Mouse (Mus musculus) urinary bladder, postnatal 4 days (tissue): ENCODE results near the gene Ggct.
A peak's percentile ranks its signal among the peaks of the same experiment; 100 is the strongest.

Experiments used
- DNase-seq, 2 experiments: peaks; one replicate each; pipeline ENCODE4 v3.0.0; 2021 to 2022; ENCODE audit warnings: low spot score in 2 of 2

Ggct gene

DNA sequence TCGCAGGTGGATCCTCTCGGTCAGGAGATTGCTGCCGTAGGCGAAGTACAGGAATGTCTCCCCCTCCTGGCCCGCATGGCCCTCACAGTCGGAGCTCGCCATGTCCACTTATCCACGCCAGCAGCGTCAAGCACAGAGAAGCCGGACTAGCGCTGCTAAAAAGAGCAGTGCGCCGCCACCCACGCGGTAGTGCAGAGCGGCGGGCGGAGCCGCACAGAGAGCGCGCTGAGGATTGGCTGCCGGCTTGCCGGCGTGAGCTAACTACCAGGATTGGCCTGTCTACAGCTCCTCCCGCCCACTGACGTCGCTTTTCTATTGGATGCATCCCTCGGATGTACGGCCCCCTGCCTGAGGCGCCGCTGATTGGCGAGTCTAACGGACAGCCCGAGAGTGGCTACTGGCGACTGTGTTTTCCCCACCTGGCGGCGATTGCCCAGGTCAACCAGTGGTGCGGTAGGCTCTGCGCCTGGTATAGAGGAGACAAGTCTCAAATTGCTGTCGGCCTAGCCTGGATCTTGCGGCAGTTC lies at the start of gene Ggct:
Ggct (minus strand) TSS at position 217 of the 527 bp plus-strand sequence.
- peak; percentile 94 for DNase-seq

DNA sequence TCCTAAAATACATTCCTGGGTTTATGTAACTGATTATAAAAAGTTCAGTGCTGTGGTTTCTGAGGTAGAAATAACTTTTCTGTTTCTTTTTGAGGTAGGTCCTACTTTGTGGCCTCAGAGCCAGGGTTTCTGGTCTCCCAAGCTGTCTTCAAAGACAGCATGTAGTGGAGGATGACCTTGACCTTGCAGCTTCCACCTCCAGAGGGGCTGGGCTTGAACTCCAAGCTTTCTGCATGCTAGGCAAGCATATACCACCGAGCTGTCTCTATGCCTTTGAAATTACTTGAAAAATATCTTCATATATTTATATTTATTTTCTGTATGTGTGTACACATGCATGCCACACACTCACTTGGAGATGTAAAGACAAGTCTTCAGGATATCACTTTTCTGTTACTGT lies 47.3 kb upstream of the Ggct start:
- DNase-seq: no peak

DNA sequence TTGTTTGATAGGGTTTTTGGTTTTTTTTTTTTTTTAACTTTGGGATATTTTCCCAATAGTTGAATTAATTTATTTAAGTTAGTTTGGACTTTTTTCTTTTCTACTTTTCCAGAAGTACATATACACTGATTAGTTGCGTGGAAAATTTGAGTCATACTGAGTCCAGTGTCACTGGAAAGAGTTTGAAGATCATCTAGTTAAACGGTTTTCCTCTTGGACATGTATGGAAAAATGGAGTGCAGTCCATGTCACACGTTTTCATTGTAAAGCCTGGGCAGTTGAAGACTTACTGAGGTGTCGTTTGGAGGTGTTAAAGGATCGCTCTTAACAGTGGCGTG lies 46.7 kb upstream of the Ggct start:
- DNase-seq: no peak

DNA sequence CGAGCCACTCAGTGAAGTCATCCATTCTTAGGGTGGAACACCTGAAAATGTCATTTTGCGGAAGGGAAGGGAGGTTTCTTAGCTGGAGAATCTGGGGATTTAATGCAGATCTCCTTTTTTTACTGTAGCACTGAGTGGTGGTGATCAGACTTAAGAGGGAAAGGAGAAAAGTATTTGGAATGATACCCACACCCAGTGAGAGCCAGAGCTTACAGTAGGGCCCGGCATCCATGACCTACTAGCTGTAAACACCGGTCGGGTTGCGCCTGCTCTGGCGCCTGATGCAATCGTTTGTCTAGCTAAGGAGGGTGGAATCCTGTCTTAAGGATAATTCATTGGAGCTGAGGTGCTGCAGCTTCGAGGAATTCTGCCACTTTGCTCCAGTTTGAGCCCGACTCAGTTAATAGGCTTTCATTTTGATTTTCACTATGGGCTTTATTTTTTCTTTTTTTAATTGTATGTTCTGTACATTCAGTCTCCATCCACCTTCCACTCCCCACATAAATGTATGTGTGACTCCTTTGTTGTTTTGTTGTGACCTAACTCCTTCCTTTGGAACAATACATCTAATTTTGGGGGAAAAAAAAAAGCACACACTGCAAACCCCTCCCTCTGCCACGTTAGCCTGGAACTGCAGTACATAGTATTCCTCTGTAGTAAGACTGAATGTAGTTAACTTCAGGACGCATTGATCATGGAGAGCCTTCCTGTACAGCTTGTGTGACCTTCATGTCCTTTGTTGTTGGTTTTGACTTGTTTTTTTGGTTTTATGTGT lies 46.1 kb upstream of the Ggct start:
- DNase-seq: no peak

DNA sequence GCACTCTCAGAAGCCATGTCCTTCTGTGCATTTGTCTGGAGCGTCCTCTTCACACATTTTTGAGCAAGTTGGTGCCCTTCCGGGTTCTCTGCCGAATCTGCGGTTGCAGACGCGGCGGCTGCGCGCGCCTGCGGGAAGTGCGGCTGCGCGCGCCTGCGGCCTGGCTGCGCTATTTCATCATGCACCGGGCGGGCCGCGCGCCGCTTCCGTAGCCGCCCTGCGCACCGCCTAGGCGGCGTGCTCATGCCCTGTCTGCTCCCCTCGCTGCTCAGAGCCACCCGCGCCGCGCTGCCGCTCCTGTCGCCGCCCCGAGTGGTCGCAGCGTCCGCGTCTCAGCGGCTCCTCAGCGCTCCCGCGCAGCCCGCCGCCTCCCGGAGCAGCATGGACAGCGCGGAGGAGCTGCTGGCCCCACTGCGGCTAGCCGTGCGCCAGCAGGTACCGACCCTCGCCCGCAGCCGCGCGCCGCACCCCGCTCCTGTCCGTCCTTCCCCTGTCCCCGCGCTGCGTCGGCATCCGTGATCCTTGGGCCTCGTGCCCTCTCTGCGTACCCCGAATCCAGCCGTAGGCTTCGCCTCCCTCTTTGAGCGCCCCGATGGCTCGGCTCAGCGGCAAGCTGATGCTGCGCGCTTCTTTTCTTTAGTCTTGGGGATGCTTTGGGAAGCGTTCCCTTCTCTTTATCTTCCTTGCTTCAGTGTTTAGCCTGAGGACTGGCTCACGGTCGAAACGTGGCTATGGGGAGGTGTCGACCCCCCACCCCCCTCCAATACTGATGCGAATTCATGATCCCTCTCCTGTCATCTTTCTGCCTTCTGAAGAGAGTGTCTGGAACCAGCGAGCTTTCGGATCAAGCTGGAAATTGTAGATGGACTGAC lies 45.3 kb upstream of the Ggct start, which contains the start of gene Gars:
Gars (plus strand) TSS at position 209 of the 872 bp plus-strand sequence.
- DNase-seq: peak; percentile 76 to 81

DNA sequence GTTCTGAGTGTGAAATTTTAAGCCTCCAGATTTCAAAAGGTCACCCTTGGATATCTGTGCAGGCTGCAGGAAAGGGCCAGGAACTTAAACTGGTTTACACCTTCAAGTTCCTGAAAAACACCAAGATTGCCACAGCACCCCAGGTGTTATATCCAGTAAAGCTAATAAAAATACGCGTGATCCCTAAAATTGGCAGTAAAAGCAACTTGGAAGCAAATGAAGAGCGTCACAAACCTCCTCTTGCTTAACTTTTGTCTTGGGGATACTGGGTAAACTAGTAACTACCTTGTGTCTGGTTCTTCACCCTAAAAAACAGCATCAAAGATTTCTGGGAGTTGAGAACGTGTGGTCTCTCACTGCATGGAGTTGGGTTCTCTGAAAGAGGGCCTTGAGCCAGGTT lies 44.0 kb upstream of the Ggct start:
- no peak for DNase-seq

DNA sequence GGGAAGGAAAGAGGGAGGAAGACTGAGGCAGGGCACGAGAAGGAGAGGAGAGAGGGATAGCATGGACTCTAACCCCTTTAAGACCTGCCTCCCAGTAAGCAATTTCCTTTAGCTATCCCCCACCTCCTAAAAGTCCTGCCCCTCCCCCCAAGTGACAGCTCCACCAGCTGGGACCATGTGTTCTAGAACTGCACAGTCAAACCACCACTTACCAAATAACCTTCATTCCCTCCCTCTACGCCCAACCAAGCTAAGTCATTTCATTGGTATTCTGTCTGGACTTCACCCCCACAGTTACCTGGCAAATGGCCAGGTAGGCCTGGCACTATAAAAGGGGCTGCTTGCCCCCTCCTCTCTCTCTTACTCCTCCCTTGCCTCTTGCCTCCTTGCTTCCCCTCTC lies 34.9 kb upstream of the Ggct start:
- no peak for DNase-seq

DNA sequence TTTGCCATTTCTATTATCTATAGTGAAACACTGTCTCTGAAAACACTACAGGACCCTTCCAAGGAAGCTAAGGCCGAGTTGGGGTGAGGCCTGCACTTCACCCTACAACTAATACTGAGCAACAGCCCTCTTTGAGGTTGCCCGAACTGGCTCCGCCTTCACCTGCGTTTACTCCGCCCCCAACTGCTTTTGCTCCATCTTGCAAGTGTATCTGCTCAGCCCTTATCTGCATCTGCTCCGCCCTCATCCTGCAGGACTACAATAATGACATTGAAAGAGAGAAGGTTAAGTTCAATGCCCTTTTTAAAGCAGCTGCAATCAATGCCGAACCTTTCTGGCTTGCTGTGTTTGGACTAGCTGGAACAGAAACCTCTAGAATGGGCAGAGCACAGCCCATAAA lies 29.1 kb upstream of the Ggct start:
- no peak for DNase-seq

DNA sequence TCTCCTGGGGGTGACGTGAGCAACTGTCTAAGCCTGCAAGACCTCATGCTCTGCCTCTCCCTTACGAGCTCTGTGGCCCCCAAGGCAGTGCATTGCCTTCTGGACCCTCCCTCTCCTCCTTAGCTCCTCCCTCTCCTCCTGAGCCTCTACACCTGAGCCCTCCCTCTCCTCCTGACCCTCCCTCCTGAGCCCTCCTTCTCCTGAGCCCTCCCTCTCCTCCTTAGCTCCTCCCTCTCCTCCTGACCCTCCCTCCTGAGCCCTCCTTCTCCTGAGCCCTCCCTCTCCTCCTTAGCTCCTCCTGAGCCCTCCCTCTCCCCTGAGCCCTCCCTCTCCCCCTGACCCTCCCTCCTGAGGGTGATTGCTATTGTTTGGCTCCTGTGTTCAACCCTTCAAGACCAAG lies 25.7 kb upstream of the Ggct start:
- DNase-seq: no peak

DNA sequence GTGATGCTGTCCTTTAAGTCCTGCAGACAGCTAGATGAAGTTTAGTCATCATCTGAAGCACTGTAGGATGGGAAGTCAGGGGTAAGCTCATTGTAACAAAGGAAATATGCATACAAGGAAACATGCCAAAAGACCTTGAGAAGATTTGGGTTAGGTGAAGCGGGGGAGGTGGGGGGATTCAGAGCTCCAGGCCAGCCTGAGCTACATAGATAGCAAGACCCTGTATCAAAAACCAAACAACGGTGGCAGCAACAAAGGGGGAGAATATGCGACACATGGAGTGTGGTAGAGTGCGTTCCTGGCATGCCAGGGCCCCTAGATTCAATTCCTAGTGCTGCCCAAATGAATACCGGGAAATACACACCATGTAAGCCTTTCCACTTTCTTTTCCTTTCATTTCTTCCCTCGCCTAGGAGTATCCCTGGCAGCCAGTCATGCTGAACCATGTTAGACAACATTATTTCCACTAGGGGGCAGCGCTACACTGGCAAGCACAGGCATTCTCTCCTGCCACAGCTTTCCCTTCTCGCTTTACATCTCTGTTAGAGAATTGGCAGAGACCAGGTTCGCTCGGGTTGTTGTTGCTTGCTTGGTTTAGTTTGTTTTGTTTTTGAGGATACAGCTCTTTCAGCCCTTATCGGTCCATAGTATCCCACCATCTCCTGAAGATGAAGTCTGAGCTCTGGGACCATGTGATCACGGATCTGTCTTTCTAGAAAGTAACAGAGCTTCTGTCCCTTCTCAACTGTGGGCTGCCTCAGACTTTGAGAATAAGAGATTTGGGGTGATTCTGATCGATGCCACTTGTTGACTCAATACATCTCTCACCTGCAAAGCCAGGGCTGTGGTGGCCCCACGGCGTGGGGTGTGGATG lies 24.2 kb upstream of the Ggct start:
- DNase-seq: peak in 1 of 2 experiments; percentile 35

DNA sequence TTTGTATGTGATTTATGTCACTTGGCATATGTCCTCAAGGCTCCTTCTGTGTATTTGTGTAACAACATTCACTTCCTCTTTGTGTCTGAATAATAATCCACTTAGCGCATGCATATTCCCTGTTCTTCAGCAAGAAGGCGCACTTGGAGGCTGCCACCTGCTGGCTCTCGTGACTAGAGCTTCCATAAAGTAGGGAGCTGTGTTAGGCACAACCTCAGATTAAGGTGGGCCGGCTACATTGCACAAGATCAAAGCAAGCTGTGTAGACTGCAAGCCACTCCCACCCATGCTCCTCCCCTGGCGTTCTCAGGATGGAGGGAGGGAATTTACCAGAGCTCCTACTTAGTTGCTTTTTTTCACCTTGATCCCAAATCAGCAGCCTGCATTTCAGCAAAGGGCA lies 23.5 kb upstream of the Ggct start:
- DNase-seq: no peak

DNA sequence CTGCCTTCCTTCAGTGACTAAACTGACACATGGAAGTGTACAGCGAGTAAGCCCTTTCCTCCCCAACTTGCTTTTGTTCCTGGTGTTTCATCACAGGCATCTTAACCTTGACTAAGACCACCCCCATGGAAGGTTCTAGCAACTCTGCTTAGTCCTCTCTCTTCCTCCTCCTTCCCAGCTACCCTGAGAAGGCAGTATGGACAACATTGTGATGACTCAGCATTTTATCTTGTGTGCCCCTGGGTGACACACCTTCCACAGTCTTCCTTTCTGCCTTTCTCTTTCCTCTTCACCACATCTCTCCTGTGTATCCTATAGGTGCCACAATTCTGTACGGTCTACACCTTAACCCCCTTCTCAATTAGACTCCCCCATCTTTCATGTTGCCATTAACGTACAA lies 21.4 kb upstream of the Ggct start:
- DNase-seq: no peak

DNA sequence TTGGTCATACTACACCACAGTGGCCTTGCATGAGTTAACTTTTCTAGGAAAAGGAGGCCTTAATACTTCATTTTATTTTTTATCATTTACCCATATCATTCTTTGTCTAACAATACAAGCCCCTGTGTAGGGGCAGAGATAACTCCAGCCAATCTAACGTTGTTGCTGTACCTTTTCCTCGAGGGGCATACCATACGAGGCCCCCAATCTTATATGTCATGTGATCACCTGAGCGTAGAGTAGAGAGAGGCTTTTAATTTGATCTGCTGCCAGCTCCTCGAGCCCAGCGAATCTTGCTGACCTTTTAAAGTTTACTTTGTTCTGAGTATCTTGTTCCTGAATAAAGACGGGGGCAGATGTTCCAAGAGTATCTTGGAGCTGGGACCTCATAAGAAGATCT lies 19.8 kb upstream of the Ggct start:
- no peak for DNase-seq

DNA sequence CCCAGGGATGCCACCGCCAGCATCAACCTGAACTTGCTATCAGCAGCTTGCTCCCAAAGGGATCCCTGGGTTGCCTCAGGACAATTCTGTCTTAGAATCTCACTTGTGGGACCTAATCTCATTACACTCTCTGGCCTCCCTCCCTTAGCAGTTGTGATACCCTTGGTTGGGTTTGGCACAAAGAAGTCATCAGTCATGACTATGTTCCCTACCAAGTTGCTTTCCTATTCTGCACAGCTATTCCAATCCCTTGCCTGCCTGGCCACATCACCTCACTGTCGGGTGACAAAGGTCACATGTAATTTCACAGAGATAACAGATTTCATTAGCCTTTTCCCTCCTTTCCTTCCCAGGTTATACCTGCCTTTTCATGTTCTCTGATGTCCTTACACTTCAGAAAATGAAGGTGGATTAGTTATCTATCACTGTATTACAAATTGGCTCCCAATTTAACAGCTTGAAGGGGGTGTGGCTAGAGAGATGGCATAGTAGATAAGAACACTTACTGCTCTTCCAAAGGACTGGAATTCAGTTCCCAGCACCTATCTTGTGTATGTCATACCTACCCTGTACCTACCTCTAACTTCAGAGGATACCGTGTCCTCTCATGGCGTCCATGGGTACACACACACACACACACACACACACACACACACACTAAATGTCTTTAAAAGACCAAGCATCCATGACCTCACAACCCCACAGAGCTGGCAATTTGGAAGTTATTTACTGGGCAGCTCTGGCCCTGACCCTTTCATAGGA lies 17.8 kb upstream of the Ggct start:
- no peak for DNase-seq

DNA sequence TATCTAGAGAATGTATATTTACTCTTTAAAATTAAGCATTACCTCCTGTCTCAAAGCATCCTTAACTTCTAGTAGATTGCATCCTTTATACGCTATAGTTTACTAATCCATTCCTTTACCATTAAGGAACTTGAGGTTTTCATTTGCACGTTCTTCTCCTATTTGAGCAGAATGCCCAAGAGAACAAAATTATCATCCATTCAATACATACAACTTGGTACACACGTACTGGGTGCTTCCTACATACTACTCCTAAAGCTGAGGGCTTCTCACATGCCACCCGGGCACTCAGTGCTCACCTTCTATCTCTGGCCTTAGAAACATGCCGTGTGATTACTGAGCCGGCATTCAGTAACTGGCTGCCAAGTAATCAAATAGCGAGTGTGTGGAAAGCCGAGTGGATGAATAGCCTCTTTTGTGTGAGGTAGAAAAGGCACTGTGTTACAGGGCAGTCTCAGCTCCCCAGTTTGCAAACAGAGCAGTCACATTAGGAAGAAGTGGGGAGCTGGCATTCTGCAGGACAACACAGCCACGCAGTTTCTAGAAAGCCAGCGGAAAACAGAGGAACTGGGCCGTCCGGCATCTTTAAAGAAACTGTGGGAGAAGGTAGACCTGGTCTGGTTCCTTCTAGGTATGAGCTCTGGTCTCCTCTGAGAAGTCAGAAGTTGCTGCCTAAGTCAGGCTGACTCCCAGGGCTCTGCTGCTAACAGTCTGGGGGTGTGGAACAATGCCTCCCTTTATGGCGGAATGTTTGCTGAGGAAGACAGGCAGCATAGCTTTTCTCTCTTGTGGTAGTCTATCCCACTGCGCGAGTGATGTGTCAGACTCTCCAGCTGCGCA lies 16.9 kb upstream of the Ggct start:
- DNase-seq: no peak

DNA sequence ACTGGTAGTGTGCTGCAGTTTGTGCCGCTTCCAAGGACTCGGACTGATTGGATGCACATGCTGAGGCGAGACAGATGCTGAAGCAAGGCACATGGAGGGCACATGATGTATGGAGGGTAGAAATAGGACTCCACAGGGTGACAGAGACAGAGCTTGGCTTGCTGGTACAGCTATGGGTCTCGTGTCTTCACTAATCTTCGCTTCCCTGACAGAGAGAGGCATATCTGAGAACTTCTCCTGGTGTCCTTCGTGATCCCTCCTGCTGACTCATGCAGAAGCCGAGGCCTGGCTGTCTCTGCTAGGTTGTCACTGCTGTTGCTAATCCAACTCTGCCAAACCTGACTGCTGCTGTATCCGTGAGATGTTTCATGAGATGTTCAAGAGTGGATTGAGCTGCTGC lies 15.7 kb upstream of the Ggct start:
- no peak for DNase-seq

DNA sequence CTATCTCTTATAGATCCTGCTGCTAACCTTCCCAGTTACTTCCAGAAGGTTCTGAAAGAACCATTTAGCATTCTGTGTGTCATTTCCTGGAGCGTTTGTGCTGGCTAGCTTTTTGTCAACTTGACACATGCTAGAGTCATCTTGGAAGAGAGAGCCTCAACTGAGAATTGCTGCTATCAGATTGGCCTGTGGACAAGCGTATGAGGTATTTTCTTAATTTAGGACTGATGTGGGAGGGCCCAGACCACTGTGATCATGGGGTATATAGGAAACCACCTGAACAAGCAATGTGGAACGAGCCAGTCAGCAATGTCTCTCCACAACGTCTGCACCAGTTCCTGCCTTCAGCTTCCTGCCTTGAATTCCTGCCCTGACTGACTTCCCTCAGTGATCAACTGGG lies 10.8 kb upstream of the Ggct start:
- DNase-seq: no peak

DNA sequence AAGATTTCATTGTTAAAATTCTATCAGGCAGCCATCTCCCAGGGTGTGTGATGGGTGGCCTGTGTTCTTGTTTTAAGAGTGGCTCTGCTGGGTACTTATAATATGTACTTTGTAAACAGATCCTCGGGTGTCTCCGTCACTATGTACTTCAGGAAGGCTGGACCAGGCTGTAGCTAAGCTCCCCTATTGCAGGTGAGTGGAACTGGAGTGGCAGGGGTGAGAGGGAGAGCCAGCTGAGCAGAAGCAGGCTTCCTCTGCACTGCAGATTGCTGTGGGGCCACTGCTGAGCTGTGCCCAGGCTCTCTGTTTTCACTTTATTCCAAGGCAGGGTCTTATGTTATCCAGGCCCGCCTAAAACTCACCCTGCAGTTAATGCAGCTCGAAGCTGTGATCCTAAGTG lies 9.7 kb upstream of the Ggct start:
- no peak for DNase-seq

DNA sequence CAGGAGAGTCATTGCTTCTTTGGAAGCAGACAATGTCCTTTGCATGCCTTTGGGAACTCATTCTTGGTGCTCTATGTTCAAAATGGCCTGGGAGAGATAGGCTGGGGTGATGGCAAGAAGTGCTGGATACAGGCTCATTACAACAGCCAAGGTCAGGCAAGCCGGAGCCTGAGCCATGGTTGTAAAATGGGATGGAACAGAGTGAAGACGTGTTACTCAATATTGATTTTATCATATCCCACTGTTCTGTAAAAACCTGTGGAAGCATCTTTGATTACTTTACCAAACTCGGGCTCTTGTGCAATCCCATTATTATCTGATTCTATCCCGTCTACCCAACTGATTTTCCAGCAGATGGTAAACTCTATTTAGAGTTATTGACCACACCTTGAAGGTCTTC lies 8.6 kb upstream of the Ggct start:
- no peak for DNase-seq

DNA sequence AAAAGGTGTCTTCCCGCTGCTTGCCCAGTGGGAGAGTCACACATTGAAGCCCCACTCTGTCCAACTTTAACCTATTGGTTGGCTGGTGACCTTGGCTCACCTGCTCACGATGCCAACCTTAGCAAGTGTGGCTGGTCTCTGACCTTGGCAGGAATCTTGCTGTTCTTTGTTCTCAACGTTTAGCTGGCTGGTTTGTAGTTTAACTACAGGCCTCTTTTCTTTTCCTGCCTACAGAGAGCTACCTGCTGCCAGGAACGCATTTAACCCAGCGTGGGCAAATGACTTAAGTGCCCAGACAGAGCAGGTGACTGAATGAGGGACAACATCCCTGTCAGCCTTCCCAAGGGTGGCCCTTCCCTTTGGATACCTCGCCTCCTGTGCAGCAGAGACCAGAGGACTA lies 5.0 kb upstream of the Ggct start:
- no peak for DNase-seq
